Mouse (Mus musculus) small intestine, adult 2 months (tissue): ENCODE results near the gene Oat.

Experiments used
- CTCF ChIP-seq: fragments of 200-500 bp; IDR thresholded peaks from 2 replicates; pipeline ENCODE4 v1.5.1; 2012; ENCODE audit warnings: low read depth, mild to moderate bottlenecking, control low read depth, inconsistent platforms, low read length, moderate library complexity, mixed read lengths; ENCODE audit not compliant: insufficient replicate concordance, insufficient read length; ENCODE audit errors: extremely low read depth
- POLR2A ChIP-seq: fragments of 200-500 bp; IDR thresholded peaks from 2 replicates; pipeline ENCODE4 v1.6.1; 2012; ENCODE audit warnings: low read depth, mild to moderate bottlenecking, control low read depth, inconsistent platforms, low read length, moderate library complexity

GRCm38 (mm10) chr7:132571481-132571880, 4.7 kb downstream of the Oat start:
- TF ChIP-seq CTCF (no peak), POLR2A (no peak)
